Mouse (Mus musculus): ENCODE data around the gene Dysf.
A peak's percentile ranks its signal among the peaks of the same experiment; 100 is the strongest.

Dysf gene

GRCm38 (mm10) chr6:84228786-84229185 is 220.4 kb downstream of the Dysf start:
- peak; percentile 31 for DNase-seq (ENCODE audit: low read depth, low spot score)

DNA sequence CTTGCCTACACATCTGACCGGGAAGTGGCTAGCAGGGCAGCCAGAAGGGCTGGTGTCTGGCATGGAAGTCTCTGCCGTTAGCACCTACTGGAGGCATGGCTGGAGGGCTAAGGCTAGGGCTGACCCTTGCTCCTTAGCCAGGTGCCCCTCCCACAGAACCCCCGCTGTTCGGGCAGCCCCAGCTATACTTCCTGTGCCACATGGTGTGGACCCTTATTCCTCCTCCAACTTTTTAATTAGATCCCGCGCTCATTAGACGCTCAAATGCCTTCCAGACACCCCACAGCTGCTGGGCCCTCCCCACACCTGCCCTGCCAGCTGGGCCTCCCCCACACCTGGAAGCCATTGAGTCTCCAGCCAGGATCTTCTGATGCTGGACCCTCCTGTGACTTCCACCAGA is 221.3 kb downstream of the Dysf start:
- no peak for DNase-seq (ENCODE audit: low read depth, low spot score)

DNA sequence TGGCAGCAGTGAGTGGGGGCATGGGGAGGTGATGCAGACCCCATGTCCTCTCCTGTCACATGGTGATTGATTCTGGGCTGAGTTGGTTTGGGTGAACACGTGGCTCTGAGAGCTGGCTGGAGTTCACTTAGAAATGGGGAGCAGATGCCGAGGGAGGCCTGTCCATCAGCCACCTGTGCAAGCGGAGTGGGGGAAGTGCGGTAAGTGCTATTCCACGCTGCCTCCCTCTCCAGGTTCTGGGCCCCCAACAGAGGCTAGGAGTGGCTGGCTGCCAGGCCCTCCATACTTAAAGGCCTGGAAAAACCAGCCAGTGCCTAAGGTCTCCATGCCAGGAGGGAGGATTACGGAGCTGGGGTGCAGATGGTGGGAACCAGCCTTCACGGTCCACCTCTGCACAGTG is 222.7 kb downstream of the Dysf start:
- DNase-seq (ENCODE audit: low read depth, low spot score), result no peak

GRCm38 (mm10) chr6:84232063-84232760 is 223.8 kb downstream of the Dysf start:
- no peak for DNase-seq (ENCODE audit: low read depth, low spot score)

DNA sequence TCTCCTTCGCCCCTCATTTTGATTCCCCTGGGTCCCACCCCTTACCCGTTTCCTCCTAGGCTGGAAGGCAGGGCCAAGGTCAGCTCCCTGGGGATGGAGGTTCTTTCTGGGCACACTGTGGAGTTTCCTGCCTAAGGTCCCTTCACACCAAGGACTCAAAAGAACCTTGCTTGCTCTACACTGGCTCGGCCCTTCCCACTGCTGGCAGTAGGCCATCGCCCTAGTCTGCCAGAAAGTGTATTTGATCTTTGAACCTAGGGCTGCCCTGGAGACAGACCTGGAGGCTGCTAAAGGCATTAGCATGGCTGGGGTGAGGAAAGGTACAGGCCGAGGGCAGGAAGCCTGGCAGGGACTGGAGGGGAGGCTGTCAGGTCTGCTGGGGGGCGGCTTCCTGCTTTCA is 225.4 kb downstream of the Dysf start:
- DNase-seq (ENCODE audit: low read depth, low spot score), result no peak

GRCm38 (mm10) chr6:84235365-84235764 is 227.0 kb downstream of the Dysf start:
- DNase-seq (ENCODE audit: low read depth, low spot score), result no peak

GRCm38 (mm10) chr6:84243385-84243784 is 235.0 kb downstream of the Dysf start:
- no peak for DNase-seq (ENCODE audit: low read depth, low spot score)

DNA sequence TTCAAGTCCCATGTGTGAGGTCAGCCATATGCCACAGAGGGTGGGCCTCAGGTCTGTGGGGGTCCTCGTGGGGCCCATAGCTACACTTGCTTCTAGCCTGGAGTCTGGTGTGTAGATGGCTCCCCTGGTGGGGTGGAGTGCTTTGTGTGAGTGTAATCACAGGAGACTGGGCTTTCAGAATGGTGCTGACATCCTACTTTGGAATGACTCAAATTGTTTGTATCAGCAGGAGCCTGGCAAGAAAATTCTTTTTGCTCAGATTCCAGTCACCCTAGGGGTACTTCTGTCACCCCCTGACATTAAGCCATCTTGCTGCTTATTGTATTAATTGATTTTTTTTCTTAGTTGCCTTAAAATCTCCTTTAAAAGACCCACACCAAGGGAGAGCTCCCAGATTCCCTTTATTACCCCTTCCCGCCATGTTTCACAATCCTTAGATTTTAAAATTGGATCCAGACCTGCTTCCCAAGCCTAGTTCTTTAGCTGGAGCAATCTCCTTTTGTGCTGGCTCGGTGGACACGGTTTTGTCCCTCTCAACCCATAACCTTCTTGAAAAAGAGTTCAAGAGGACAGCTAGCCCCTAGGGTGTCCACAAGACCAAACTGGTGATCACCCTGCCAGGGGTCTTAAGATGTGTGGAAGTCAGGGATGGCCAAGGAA is 237.8 kb downstream of the Dysf start:
- no peak for DNase-seq (ENCODE audit: low read depth, low spot score)

DNA sequence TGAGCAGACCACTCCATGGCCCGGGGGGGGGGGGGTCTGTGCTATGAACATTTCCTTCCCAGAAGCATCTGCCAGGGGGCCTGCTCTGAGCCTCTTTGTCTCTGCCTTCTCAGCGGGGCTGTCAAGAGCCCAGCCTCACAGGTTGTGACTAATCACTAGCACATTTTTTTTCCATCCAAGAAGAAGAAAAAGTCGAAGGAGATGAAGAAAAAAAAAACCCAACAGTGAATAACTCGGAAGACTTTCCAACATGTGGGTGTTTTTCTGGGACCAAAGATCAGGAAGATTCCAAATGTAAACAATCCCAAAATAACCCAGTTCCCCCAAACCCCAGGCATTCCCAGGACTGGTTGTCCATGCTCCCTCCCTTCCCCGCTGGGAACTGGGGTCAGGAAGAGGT is 238.6 kb downstream of the Dysf start:
- DNase-seq (ENCODE audit: low read depth, low spot score), result no peak

All from embryo, embryonic 11.5 days (tissue).